Mouse (Mus musculus) midbrain, postnatal 0 days (tissue): ENCODE results near the gene Shcbp1. TPM values are rescaled to one million over a fixed set of nuclear protein-coding genes. Genes with fewer than 3 reads are reported as not detected.
"Not testable (repeated sequence)": the region's sequence is repeated elsewhere in the genome, so short reads cannot be mapped to it uniquely, and the experiment has no call there.

Experiments
- ATAC-seq: fragments of 200-750 bp; cut with Nextera tagmentation; 2 replicates; pipeline ENCODE4 v1.8.0; 2017; ENCODE audit warnings: moderate number of reproducible peaks, mild to moderate bottlenecking, moderate TSS enrichment, moderate library complexity; ENCODE audit not compliant: low FRiP score
- DNase-seq: peaks from one replicate; pipeline ENCODE4 v3.0.0-alpha.2; 2015; ENCODE audit warnings: low spot score
- H3K27ac ChIP-seq: fragments of 300-500 bp; sonication (generic); 2 replicates; pipeline ENCODE4 v1.5.1; 2014; ENCODE audit warnings: low read depth, mild to moderate bottlenecking, low read length, mixed read lengths
- H3K27me3 ChIP-seq: fragments of 300-500 bp; sonication (generic); 2 replicates; pipeline ENCODE4 v1.6.1; 2014; ENCODE audit warnings: low read length, control low read depth, mixed read lengths; ENCODE audit not compliant: insufficient read depth
- H3K36me3 ChIP-seq: fragments of 300-500 bp; sonication (generic); 2 replicates; pipeline ENCODE4 v1.6.1; 2014; ENCODE audit warnings: low read length, control low read depth, mixed read lengths; ENCODE audit not compliant: insufficient read depth
- H3K4me1 ChIP-seq: fragments of 300-500 bp; sonication (generic); 2 replicates; pipeline ENCODE4 v1.6.1; 2014; ENCODE audit warnings: mild to moderate bottlenecking, control low read depth, antibody characterized with exemption, low read length, mixed read lengths; ENCODE audit not compliant: insufficient read depth
- H3K4me2 ChIP-seq: fragments of 300-500 bp; sonication (generic); 2 replicates; pipeline ENCODE4 v1.6.1; 2014; ENCODE audit warnings: low read depth, mild to moderate bottlenecking, low read length, mixed read lengths; ENCODE audit not compliant: poor library complexity, severe bottlenecking
- H3K4me3 ChIP-seq: fragments of 300-500 bp; sonication (generic); 2 replicates; pipeline ENCODE4 v1.5.1; 2014; ENCODE audit warnings: low read depth, mild to moderate bottlenecking, low read length, moderate library complexity
- H3K9ac ChIP-seq: fragments of 300-500 bp; sonication (generic); replicated peaks from 2 replicates; pipeline ENCODE4 v1.6.1; 2014; ENCODE audit warnings: mild to moderate bottlenecking, low read length, moderate library complexity, mixed read lengths; ENCODE audit not compliant: poor library complexity, severe bottlenecking
- H3K9me3 ChIP-seq: fragments of 300-500 bp; sonication (generic); 2 replicates; pipeline ENCODE4 v1.6.1; 2016; ENCODE audit warnings: low read length, control low read depth
- CTCF ChIP-seq: IDR thresholded peaks from 2 replicates; pipeline ENCODE4 v1.5.1; 2016; ENCODE audit warnings: antibody characterized with exemption, mild to moderate bottlenecking
- WGBS: fragments of 180-500 bp; shearing (Covaris S2); extraction: QIAGEN DNeasy Blood & Tissue Kit; methylation state at CpG from one replicate; pipeline ENCODE4 v1.1.7; 2014; 5-methylcytosine and 5-hydroxymethylcytosine counted together
- polyA plus RNA-seq: library from polyadenylated mRNA; unstranded; fragments of >200 nt; fragmentation: Nextera tagmentation; extraction: Ambion mirVana; gene quantifications from 2 replicates; pipeline ENCODE4 v1.2.1, GENCODE M21; 2015
- total RNA-seq: library from RNA; depleted of rRNA; stranded (reverse); fragments of >200 nt; gene quantifications from 2 replicates; pipeline ENCODE4 v1.2.3, GENCODE M21; 2014; rRNA removed

Gene Shcbp1
- total and polyA plus RNA-seq, 2 experiments from 2014 or later, result 2.6 to 3.6 TPM

DNA sequence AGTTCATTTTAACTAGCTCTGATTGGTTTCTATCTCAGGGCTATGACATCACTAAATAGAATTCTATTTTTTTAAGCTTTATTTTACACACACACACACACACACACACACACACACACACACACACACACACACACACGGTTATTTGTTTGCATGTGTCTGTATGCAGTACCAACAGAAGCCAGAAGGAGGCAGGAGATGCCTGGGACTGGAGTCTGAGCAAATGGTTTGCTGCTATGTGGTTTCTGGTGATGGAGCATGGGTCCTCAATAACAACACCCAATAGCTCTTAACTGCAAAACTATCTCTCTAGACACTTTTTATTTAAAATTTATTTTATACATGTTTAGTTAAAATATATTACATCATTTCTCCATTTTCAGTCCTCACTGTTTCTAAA, 48.4 kb downstream of the Shcbp1 start:
- no peak overlapping the region for H3K4me3 ChIP-seq
- 77% methylated on average over 1 of the region's 1 CpGs for WGBS
- H3K4me2 ChIP-seq, result no peak overlapping the region
- DNase-seq, result no peak
- H3K4me1 ChIP-seq, result no peaks in the 10 kb centered on the region
- H3K36me3 ChIP-seq, result no peaks in the 10 kb centered on the region
- H3K27ac ChIP-seq, result no peak overlapping the region
- H3K9ac ChIP-seq, result no peak overlapping the region
- TF ChIP-seq CTCF, result no peak; the same call in 1 of the 2 replicates
- no peak for ATAC-seq
- no peaks in the 10 kb centered on the region for H3K27me3 ChIP-seq
- H3K9me3 ChIP-seq, result no peaks in the 10 kb centered on the region

DNA sequence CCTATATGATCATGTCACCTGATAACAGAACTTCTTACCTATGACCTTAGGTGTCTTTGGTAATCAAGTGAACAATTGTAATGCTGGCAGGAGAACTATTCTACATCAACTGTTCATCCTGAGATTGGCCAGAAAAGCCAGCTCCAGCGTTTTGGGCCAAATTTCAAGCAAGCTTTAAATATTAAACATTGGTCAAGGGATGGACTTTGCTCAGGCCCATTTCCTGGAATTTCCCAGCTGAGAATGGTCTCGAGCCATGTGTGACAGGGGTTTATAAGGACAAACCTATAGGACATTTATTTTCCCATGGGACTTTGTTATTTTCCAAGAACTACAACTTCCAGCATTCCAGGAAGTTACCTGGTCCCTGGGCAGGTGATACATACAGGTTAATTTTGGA, 63.8 kb downstream of the Shcbp1 start:
- DNase-seq, result no peak
- TF ChIP-seq CTCF, result no peak

DNA sequence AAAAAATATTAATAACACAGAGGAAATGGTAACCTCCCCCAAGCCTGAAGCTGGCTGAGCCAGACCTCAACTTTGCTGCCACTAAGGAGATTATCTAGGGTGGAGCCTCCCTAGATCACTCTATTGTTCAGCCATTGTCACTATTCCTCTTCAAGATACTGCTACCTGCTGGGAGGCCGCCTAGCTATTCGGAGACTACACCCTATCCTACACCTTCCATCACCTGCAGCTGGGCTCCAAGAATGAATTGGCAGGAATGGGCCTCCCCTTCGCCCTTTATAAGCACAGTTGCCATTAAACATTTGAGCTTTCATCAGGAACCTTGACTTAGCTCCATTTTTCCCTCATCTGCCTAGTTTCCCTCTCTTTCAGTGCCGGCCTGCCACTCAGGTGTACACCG, 71.0 kb downstream of the Shcbp1 start:
- not testable (repeated sequence) for H3K27ac ChIP-seq, H3K4me3 ChIP-seq, H3K4me2 ChIP-seq, ATAC-seq, H3K27me3 ChIP-seq, H3K36me3 ChIP-seq, H3K9me3 ChIP-seq, DNase-seq, H3K4me1 ChIP-seq, H3K9ac ChIP-seq
- WGBS, result 57% methylated on average over 5 of the region's 5 CpGs

More for the DNA sequence above, 63.8 kb downstream of the Shcbp1 start:
- Histone ChIP-seq H3K27me3 (no peaks in the 10 kb centered on the region), H3K27ac (no peak overlapping the region), H3K36me3 (no peaks in the 10 kb centered on the region), H3K9me3 (no peaks in the 10 kb centered on the region), H3K9ac (no peak overlapping the region), H3K4me2 (no peak overlapping the region), H3K4me1 (no peaks in the 10 kb centered on the region), H3K4me3 (no peak overlapping the region)
- no peak for ATAC-seq
- WGBS, result 54% methylated on average over 2 of the region's 2 CpGs

DNA sequence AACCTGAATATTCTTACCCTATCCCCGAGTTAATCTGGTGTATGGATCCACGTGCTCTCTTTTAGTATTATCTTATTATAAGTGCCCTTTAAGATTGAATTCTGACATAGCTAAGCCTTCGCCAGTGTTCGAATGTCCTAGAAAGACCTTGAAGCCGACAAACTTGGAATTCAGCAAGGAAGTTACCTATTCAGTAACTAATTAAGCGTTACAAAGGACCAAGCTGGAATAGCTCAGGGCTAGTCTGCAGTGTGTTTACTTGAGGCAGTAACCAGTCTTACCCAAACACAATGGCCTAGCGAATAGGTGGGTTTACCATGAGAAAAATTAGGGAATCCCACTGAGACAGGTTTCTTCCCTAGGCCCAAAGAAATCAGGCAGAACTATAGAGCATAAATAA, 71.5 kb downstream of the Shcbp1 start:
- not testable (repeated sequence) for H3K4me3 ChIP-seq, H3K9ac ChIP-seq, H3K9me3 ChIP-seq, H3K27me3 ChIP-seq, H3K4me1 ChIP-seq, ATAC-seq, H3K36me3 ChIP-seq, H3K27ac ChIP-seq, H3K4me2 ChIP-seq, DNase-seq
- 84% methylated on average over 7 of the region's 7 CpGs for WGBS

DNA sequence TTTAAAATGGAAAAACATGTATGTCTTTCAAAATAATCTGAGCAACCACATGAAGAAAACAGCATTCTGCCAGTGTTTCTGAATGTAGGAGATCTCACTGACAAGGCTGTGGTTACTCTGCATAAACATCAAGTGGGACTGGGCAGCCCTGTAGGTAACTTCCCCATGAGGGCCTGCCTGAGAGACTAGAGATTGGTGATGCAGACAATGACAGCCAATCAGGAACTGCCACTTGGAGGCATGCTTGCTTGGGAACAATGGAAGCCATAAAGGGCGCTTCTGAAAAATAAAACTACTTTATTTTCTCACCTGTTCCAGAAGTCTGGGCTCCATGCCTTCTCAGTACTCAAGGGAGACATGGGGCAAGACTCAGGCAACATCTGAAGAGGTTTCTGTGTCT, 87.7 kb downstream of the Shcbp1 start:
- Histone ChIP-seq H3K36me3 (no peaks in the 10 kb centered on the region), H3K9me3 (no peaks in the 10 kb centered on the region), H3K4me2 (no peak overlapping the region), H3K9ac (no peak overlapping the region), H3K27ac (no peak overlapping the region), H3K4me3 (no peak overlapping the region), H3K4me1 (no peaks in the 10 kb centered on the region), H3K27me3 (no peaks in the 10 kb centered on the region)
- no peak for TF ChIP-seq CTCF
- ATAC-seq, result no peak
- DNase-seq, result no peak
- WGBS, result 52% methylated on average over 1 of the region's 1 CpGs

Other genes starting within 250 kb of the Shcbp1 start
- gene Zfp958, start 166.4 kb downstream of the Shcbp1 start, total RNA-seq, result 9.5 and 10.7 TPM in 2 replicates
- 10.0 and 10.8 TPM in 2 replicates for gene Zfp958, start 166.4 kb downstream of the Shcbp1 start, polyA plus RNA-seq